Mouse (Mus musculus): ENCODE measurements around the gene Dna2. TPM values are rescaled to one million over a fixed set of nuclear protein-coding genes. Genes with fewer than 3 reads are reported as not detected.

The Dna2 gene
- polyA plus RNA-seq, 2 experiments, result 27.8 to 30.2 TPM

DNA sequence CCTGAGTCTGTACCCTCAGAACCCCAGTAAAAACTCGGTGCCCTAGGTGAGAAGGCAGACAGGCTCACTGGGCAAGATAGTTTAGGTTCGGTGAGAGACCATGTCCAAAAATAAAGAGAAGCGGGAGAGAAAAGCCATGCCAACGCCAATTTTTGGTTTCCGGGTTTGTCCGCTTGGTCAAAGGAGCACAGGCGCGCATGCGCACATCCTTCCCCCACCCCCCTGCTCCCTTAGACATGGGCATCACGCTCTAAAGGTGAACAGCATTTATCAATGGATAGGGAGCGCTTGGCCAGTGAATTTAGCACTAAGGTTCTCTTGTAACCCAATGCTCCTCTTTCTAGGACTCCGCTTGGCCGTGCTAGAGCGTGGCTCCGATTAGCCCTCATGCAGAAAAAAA, 43.8 kb downstream of the Dna2 start:
- TF ChIP-seq EP300 (IDR thresholded peaks at IDR 0.05; ENCODE audit: low read depth), result no peak
- no peak for TF ChIP-seq CTCF (IDR thresholded peaks at IDR 0.05; ENCODE audit: low read depth)
- DNase-seq (ENCODE audit: low read depth in 3 of 3, low spot score in 3 of 3), result no peak
- Histone ChIP-seq H3K27me3 (ENCODE audit: control insufficient read depth, insufficient read depth, low read length) (no peaks in the 10 kb centered on the region), H3K4me3 (ENCODE audit: insufficient read depth in 1 of 2, low read depth in 2 of 2, low read length in 2 of 2) (no peak overlapping the region), H3K27ac (no peak overlapping the region), H3K4me1 (replicated peaks; ENCODE audit: control insufficient read depth in 2 of 2, insufficient read depth in 2 of 2, low read length in 1 of 2) (no peaks in the 10 kb centered on the region), H3K4me2 (ENCODE audit: low read depth) (no peak overlapping the region), H3K9ac (replicated peaks) (no peak overlapping the region), H3K36me3 (replicated peaks; ENCODE audit: control insufficient read depth, insufficient read depth, low read depth) (no peaks in the 10 kb centered on the region), H3K9me3 (ENCODE audit: control insufficient read depth, low read length) (no peaks in the 10 kb centered on the region)
- no peak for ATAC-seq (ENCODE audit: insufficient read depth)
- WGBS (ENCODE audit: insufficient replicate concordance), result 86% methylated on average over 15 of the region's 15 CpGs

DNA sequence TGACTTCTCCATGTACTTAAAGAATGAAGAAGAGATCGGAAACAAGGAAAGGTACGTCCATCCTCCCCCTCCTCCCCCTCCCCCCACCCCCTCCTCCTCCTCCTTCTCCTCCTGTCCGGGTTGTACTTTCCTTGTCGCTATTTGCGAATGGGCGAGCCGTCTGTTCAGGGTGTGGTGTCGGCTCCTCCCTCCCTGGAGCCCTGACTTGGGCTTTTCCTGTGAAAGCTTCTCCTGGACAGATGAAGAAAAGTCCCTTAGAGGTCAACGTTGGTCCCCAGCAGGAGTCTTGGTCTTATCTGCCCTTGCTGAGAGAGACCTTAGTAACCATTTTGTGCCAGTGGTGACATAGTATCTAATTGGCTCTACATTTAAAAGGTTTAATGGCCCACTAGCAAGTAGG, 47.2 kb downstream of the Dna2 start:
- DNase-seq (ENCODE audit: low read depth in 3 of 3, low spot score in 3 of 3), result no peak
- no peak overlapping the region for H3K9ac ChIP-seq (replicated peaks)

DNA sequence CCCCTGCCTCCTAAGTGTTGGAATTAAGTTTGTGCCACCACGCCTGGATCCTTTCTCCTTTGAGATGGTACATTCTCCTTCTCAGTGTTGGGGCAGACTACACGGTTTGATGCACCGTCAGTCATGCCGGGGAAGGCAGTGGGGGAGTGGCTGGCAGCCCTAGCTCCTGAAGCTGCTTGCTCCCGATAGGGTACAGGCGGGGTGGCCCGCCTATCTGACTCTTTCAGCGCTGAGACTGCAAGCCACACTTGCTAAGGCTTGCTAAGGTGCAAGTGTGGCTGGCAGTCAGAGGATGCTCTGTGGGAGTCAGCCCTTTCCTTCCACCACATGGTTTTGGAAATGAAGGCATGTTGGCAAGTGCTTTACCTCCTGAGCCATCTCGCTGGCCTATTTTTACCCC, 53.8 kb downstream of the Dna2 start:
- DNase-seq (ENCODE audit: low read depth in 3 of 3, low spot score in 3 of 3) (peak in 1 of 3 experiments; percentile 35), ATAC-seq (ENCODE audit: insufficient read depth) (peak; percentile 85)
- TF ChIP-seq CTCF (IDR thresholded peaks at IDR 0.05; ENCODE audit: low read depth) (no peak), EP300 (IDR thresholded peaks at IDR 0.05; ENCODE audit: low read depth) (peak; percentile 39; the same call in 1 of the 2 replicates)
- peaks cover 0 to 8% of the 10 kb centered on the region in 2 experiments; a peak in 1 of 4 replicates for H3K4me1 ChIP-seq (replicated peaks; ENCODE audit: control insufficient read depth in 2 of 2, insufficient read depth in 2 of 2, low read length in 1 of 2)
- H3K27ac ChIP-seq, result no peak overlapping the region
- no peak overlapping the region for H3K9ac ChIP-seq (replicated peaks)
- H3K4me3 ChIP-seq (ENCODE audit: insufficient read depth in 1 of 2, low read depth in 2 of 2, low read length in 2 of 2), result no peak overlapping the region
- WGBS (ENCODE audit: insufficient replicate concordance), result 33% methylated on average over 9 of the region's 9 CpGs
- no peaks in the 10 kb centered on the region; the same call in 1 of the 2 replicates for H3K36me3 ChIP-seq (replicated peaks; ENCODE audit: control insufficient read depth, insufficient read depth, low read depth)
- H3K4me2 ChIP-seq (ENCODE audit: low read depth), result no peak overlapping the region
- H3K27me3 ChIP-seq (ENCODE audit: control insufficient read depth, insufficient read depth, low read length), result no peaks in the 10 kb centered on the region
- H3K9me3 ChIP-seq (ENCODE audit: control insufficient read depth, low read length), result no peaks in the 10 kb centered on the region

More for the DNA sequence above, 47.2 kb downstream of the Dna2 start:
- Histone ChIP-seq H3K27ac (no peak overlapping the region), H3K9me3 (ENCODE audit: control insufficient read depth, low read length) (no peaks in the 10 kb centered on the region), H3K4me1 (replicated peaks; ENCODE audit: control insufficient read depth in 2 of 2, insufficient read depth in 2 of 2, low read length in 1 of 2) (no peaks in the 10 kb centered on the region), H3K4me2 (ENCODE audit: low read depth) (no peak overlapping the region), H3K27me3 (ENCODE audit: control insufficient read depth, insufficient read depth, low read length) (no peaks in the 10 kb centered on the region), H3K36me3 (replicated peaks; ENCODE audit: control insufficient read depth, insufficient read depth, low read depth) (no peaks in the 10 kb centered on the region), H3K4me3 (ENCODE audit: insufficient read depth in 1 of 2, low read depth in 2 of 2, low read length in 2 of 2) (no peak overlapping the region)
- TF ChIP-seq EP300 (IDR thresholded peaks at IDR 0.05; ENCODE audit: low read depth) (no peak), CTCF (IDR thresholded peaks at IDR 0.05; ENCODE audit: low read depth) (no peak)
- no peak for ATAC-seq (ENCODE audit: insufficient read depth)
- WGBS (ENCODE audit: insufficient replicate concordance), result 71% methylated on average over 7 of the region's 9 CpGs

DNA sequence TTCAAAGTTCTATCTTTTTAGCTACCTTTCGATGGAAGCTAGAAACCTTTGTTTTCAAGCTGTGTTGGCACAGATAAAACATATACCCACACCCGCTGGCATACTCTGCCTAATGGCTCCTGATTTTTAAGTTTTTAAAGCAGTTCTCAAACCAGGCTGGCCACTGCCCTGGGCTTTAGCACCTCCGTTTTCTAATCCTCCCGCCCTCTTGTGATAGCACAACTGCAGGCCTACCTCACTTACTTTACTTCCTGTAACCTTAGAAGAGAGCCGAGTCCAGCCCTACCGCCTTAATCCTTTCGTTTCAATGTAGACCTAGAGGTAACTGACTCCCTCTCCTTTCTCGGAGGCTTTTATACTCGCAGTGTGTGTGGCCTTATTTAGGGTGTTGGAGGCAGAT, 56.4 kb downstream of the Dna2 start:
- ATAC-seq (ENCODE audit: insufficient read depth), result no peak

GRCm38 (mm10) chr10:63004556-63004955, 57.7 kb downstream of the Dna2 start:
- 80% methylated on average over 9 of the region's 9 CpGs for WGBS (ENCODE audit: insufficient replicate concordance)
- H3K4me2 ChIP-seq (ENCODE audit: low read depth), result no peak overlapping the region
- DNase-seq (ENCODE audit: low read depth in 3 of 3, low spot score in 3 of 3), result no peak
- no peak overlapping the region for H3K4me3 ChIP-seq (ENCODE audit: insufficient read depth in 1 of 2, low read depth in 2 of 2, low read length in 2 of 2)
- H3K4me1 ChIP-seq (replicated peaks; ENCODE audit: control insufficient read depth in 2 of 2, insufficient read depth in 2 of 2, low read length in 1 of 2), result peaks cover 0 to 8% of the 10 kb centered on the region in 2 experiments; a peak in 1 of 4 replicates
- no peaks in the 10 kb centered on the region for H3K27me3 ChIP-seq (ENCODE audit: control insufficient read depth, insufficient read depth, low read length)
- no peak for ATAC-seq (ENCODE audit: insufficient read depth)
- no peak overlapping the region for H3K9ac ChIP-seq (replicated peaks)
- TF ChIP-seq CTCF (IDR thresholded peaks at IDR 0.05; ENCODE audit: low read depth) (no peak), EP300 (IDR thresholded peaks at IDR 0.05; ENCODE audit: low read depth) (no peak)
- no peak overlapping the region for H3K27ac ChIP-seq
- no peaks in the 10 kb centered on the region; the same call in 1 of the 2 replicates for H3K36me3 ChIP-seq (replicated peaks; ENCODE audit: control insufficient read depth, insufficient read depth, low read depth)
- no peaks in the 10 kb centered on the region for H3K9me3 ChIP-seq (ENCODE audit: control insufficient read depth, low read length)

More for the DNA sequence above, 56.4 kb downstream of the Dna2 start:
- Histone ChIP-seq H3K27ac (no peak overlapping the region), H3K9ac (replicated peaks) (no peak overlapping the region), H3K9me3 (ENCODE audit: control insufficient read depth, low read length) (no peaks in the 10 kb centered on the region), H3K4me2 (ENCODE audit: low read depth) (no peak overlapping the region), H3K4me1 (replicated peaks; ENCODE audit: control insufficient read depth in 2 of 2, insufficient read depth in 2 of 2, low read length in 1 of 2) (peaks cover 0 to 8% of the 10 kb centered on the region in 2 experiments; a peak in 1 of 4 replicates), H3K36me3 (replicated peaks; ENCODE audit: control insufficient read depth, insufficient read depth, low read depth) (no peaks in the 10 kb centered on the region; the same call in 1 of the 2 replicates), H3K27me3 (ENCODE audit: control insufficient read depth, insufficient read depth, low read length) (no peaks in the 10 kb centered on the region), H3K4me3 (ENCODE audit: insufficient read depth in 1 of 2, low read depth in 2 of 2, low read length in 2 of 2) (no peak overlapping the region)
- TF ChIP-seq CTCF (IDR thresholded peaks at IDR 0.05; ENCODE audit: low read depth), result no peak
- TF ChIP-seq EP300 (IDR thresholded peaks at IDR 0.05; ENCODE audit: low read depth), result no peak
- 67% methylated on average over 9 of the region's 9 CpGs for WGBS (ENCODE audit: insufficient replicate concordance)
- no peak for DNase-seq (ENCODE audit: low read depth in 3 of 3, low spot score in 3 of 3)

Measured in liver, embryonic 14.5 days (tissue).